Mouse (Mus musculus) liver, embryonic 18 days (tissue): ENCODE results near the gene Ankrd49. TPM values are rescaled to one million over a fixed set of nuclear protein-coding genes. Genes with fewer than 3 reads are reported as not detected.

Experiments used
- polyA plus RNA-seq: library from polyadenylated mRNA; depleted of rRNA; stranded (reverse); fragments of >200 nt; gene quantifications from 2 replicates; pipeline ENCODE4 v1.2.3, GENCODE M21; 2012; rRNA removed

The Ankrd49 gene
- 9.6 and 10.6 TPM in 2 replicates for polyA plus RNA-seq

GRCm38 (mm10) chr9:14784039-14785002, at the start of gene Ankrd49, which contains the start of gene Mre11a:
TSS of gene Ankrd49 (minus strand) at chr9:14784856.
TSS of gene Mre11a (plus strand) at chr9:14784654.

DNA sequence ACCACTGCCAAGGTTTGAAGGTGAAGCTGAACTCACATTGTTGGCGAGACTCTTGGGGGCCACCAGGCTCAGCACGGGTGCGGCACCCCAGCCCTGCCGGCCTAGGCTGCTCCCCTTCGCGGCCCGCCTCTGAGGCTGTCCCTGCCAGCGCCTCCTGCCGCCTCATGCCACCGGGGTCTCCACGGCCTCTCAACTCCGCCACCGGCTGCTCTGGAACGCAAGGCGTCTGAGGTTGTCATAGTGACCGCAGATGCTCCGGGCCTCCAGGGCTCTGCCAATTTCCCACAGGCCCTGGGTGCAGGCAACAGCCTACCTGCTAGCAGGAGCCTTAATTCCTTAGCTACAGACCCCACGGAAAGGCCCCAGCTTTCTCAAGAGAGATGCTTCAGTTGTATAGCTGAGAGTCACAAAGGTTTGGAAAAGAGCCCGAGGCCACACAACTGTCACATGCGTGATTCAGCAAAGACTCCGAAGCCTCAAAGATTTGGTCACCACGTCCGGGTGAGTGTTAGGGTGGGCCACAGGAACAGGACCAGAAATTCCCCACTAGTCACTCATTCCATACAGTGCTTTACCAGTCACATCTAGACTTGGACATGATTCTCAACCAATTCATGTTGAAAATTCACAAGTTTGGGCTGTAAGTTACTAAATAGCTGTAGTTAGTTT, 13.7 kb downstream of the Ankrd49 start, which contains the start of gene 1700012B09Rik:
Gene 1700012B09Rik (minus strand): TSS at position 228 of the 669 bp plus-strand sequence.

GRCm38 (mm10) chr9:14752001-14752522, 32.6 kb downstream of the Ankrd49 start, which contains the start of gene Fut4:
TSS of gene Fut4 (minus strand) at chr9:14752393.

DNA sequence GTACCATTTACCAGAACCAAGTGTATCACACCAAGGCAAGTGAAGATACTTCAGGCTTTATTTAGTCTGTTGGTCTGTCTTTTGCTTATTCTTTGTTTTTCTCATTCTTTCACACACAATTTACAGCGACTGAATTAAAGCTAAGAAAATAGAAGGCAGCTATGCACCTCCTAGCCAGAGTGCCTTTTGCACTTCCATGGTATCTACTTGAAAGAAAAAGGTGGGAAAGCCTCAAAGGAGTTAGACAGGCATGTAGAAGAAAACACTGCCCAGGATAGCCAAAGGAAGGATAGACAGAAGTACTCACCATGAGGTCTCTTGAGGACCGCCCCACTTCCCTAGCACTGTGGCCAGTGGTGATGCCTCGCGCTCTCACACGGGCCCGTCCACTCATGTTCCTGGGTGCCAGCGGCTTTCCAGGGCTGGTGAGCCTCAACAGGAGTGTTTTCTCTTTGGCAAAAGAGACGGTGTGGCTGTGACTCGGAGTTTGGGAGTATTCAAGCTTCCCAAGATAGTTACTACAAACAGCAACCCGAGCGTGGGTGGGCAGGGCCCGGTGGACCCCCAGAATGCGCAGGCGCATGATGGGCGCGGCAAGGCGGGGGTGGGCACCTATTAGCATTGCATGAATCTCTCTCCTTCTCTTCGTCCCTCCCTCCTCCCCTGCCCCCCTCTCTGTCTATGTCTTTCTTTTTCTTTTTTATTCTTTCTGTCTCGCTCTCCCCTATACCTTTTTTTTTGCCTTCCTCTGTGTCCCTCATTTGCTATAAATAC, 44.3 kb downstream of the Ankrd49 start, which contains the start of gene Piwil4:
Gene Piwil4 (minus strand): TSS at position 583 of the 774 bp plus-strand sequence.

Other genes starting within 250 kb of the Ankrd49 start
- 2.7 and 3.3 TPM in 2 replicates for gene Amotl1, start 139.8 kb downstream of the Ankrd49 start, polyA plus RNA-seq
- gene Piwil4, start 44.1 kb downstream of the Ankrd49 start, polyA plus RNA-seq = 0.05 and 0.10 TPM in 2 replicates
- 0.41 and 0.49 TPM in 2 replicates for gene Fut4, start 32.5 kb downstream of the Ankrd49 start, polyA plus RNA-seq
- gene 1700012B09Rik, start 13.8 kb downstream of the Ankrd49 start, polyA plus RNA-seq = not detected in 2 replicates
- gene Mre11a, start 202 bp downstream of the Ankrd49 start, polyA plus RNA-seq = 3.3 and 3.9 TPM in 2 replicates
- gene Gpr83, start 75.4 kb upstream of the Ankrd49 start, polyA plus RNA-seq = not detected in 2 replicates
- 0.07 TPM in 1 of 2 replicates, not detected in the other for gene Izumo1r, start 119.1 kb upstream of the Ankrd49 start, polyA plus RNA-seq